Mouse (Mus musculus): ENCODE data around the gene Ddx54.

Gene Ddx54

GRCm38 (mm10) chr5:120583511-120583910 is 29.0 kb upstream of the Ddx54 start:
- DNase-seq = no peak

- no peak for DNase-seq
Observed at GRCm38 (mm10) chr5:120584968-120585367, 27.6 kb upstream of the Ddx54 start.

- no peak for DNase-seq
Observed at GRCm38 (mm10) chr5:120586741-120587615, 25.6 kb upstream of the Ddx54 start.

DNA sequence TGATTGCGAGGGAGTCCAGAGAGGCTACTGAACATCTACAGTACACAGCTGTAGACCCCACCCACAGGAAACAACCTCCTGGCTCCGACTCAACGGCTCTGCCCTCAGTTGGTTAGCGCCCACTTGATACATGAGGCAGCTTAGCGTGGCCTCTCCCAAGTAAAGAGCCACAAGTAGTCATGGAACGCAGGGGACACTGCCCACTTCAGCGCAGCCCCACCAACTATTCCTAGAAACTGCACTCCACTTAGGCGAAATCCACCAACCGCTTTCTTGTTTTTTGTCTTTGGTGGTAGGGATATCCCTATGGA is 25.0 kb upstream of the Ddx54 start:
- no peak for DNase-seq

DNA sequence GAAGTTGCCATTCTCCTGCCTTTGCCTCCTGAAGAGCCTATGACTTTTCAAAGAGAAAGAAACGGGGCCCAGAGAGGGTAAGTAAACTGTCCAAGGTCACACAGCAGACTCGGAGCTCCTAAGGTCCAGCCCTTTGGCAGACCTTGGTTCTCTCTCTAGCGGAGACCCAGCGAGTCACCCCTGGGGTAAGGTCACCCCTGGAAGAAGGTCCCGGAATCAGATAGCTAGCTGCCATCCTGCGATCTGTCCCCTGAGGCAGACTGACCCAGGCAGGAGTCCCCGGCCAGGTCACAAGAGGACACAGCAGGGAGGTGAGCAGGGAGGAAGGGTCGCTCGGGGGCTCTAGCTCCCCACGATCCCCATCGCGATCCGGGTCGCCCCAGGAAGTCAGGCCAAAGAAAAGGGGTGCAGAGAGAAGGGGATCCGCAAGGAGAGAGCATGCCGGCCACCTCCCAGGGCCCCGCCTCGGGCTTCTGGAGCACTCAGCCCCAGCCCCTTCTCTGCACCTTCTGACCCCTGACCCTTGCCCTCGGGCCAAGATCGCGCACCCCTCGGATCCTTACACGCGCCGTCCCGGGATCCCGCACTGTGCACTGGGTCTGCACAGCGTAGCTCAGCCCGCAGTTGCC is 24.5 kb upstream of the Ddx54 start:
- no peak for DNase-seq

GRCm38 (mm10) chr5:120588569-120589094 is 23.9 kb upstream of the Ddx54 start, which contains the start of the genes Tpcn1 and Iqcd:
Gene Tpcn1, minus strand, starts transcription at chr5:120588673.
Gene Iqcd, plus strand, starts transcription at chr5:120589016.
- DNase-seq = peak; percentile 99

DNA sequence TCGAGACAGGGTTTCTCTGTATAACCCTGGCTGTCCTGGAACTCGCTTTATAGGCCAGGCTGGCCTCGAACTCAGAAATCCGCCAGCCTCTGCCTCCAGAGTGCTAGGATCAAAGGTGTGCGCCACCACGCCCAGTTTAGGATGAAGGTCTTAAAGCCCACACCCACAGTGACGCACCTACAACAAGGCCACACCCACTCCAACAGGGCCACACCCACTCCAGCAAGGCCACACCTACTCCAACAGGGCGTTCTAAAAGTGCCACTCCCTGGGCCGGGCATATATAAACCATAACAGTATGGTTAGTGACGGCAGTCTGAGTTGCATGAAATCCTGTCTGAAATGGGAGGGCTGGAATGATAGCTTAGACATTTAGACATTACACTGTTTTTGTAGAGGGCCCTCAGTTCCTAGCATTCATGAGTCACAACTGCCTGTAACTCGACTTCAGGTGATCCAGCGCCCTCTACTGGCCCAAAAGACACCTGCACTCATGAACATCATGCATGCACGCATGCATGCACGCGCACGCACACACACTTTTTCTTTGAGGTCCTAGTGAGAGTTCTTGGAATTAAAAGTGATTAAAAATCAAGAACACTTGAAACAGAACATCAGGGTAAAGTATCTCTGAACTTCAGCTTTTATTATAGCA is 22.1 kb upstream of the Ddx54 start:
- no peak for DNase-seq

- DNase-seq = no peak
Observed at GRCm38 (mm10) chr5:120592141-120592540, 20.4 kb upstream of the Ddx54 start.

DNA sequence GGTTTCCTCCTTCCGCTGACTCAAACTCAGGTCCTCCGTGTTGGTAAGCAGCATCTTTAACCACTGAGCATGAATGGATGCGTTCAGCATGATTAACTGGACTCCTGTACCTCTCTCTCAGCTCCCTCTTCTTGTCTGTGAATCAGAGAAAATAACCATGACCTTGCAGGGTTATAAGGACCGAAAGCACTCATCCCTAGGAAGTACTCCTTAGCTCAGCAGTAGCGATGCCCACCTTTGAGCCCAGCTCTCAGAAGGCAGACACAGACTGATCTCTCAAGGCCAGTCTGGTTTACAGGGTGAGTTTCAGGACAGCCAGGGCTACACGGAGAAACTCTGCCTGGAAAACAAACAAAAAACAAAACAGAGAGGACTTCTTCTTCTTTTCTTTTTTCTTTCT is 18.1 kb upstream of the Ddx54 start:
- no peak for DNase-seq

GRCm38 (mm10) chr5:120599625-120600024 is 12.9 kb upstream of the Ddx54 start:
- DNase-seq = no peak

GRCm38 (mm10) chr5:120600946-120601668 is 11.4 kb upstream of the Ddx54 start:
- no peak for DNase-seq

- DNase-seq = no peak
Observed at GRCm38 (mm10) chr5:120602210-120602609, 10.3 kb upstream of the Ddx54 start.

- no peak for DNase-seq
Observed at GRCm38 (mm10) chr5:120603515-120603914, 9.0 kb upstream of the Ddx54 start.

DNA sequence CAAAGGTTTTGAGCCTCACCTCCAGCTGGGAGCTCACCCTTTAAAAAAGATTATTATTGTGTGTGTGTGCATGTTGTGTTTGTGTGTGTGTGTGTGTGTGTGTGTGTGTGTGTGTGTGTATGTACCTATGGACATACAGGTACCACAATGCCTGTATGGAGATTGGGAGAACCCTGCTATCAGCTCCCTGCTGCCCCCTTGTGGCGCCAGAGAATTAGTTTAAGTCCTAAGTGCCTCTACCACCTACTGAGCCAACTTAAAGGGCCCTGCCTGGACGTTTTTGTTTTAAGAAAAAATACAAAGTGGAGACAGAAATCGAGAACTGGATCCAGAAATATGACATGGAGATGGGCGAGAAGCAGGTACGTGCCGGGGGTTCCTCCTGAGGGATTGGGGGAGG is 7.7 kb upstream of the Ddx54 start:
- DNase-seq = peak; percentile 73

- DNase-seq = no peak
Observed at GRCm38 (mm10) chr5:120605241-120605661, 7.3 kb upstream of the Ddx54 start.

GRCm38 (mm10) chr5:120605688-120606087 is 6.9 kb upstream of the Ddx54 start:
- peak; percentile 86 for DNase-seq

DNA sequence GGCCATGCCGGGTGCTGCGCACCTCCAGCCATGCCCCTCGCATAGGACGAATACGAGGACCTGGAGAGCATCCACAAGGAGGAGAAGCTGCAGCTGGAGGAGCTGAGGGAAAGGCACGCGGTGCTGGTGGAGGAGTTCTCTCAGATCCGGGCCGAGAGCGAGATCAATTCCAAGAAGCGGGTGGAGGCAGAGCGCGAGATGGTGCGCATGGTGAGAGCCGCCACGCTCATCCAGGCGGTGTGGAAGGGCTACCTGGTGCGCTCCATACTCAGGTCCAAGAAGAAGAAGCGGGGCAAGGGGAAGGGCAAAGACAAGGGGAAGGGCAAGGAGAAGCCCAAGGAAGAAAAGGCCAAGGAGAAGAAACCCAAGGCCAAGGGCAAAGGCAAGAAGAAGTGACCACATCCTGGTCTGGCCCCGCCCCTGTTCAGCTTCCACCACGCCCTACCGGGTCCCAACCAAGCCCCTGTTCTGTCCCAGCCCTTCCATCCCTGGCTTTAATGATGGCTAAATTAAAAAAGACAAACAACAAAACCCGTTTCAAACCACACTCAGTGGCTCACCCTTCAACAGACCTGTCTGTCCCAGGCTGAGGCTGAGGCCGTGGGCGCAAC is 5.8 kb upstream of the Ddx54 start:
- DNase-seq = no peak

- DNase-seq = no peak
Observed at GRCm38 (mm10) chr5:120607335-120607734, 5.2 kb upstream of the Ddx54 start.

- no peak for DNase-seq
Observed at GRCm38 (mm10) chr5:120609246-120609775, 3.2 kb upstream of the Ddx54 start.

- DNase-seq = no peak
Observed at GRCm38 (mm10) chr5:120610906-120611305, 1.6 kb upstream of the Ddx54 start.

DNA sequence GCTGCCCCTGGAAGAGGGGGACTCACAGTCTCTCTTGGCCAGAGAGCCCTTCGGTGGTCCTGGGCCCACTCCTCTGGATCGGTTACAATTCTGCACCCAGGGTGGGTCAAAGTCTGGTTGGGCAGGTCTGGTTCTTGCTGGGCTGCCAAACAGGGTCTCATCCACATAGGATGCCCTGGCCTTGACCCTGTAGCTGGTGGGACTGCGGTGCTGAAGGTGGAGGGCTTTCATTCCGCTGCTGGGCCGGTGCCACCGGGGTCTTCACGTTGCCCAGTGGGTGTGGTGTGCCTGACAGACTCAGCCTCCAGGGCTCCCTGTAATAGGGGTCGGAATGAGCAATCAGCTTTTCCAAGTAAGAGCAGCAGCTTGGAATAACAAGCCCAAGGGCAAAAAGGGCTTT is 1.1 kb upstream of the Ddx54 start:
- no peak for DNase-seq

Data from right cerebral cortex, postnatal 25 days (tissue).